Mouse (Mus musculus) liver, embryonic 15.5 days (tissue): ENCODE results near the gene Ddx3x. TPM values are rescaled to one million over a fixed set of nuclear protein-coding genes. Genes with fewer than 3 reads are reported as not detected.
"Not testable (repeated sequence)": the region's sequence is repeated elsewhere in the genome, so short reads cannot be mapped to it uniquely, and the experiment has no call there.

Experiments used
- ATAC-seq: fragments of 200-750 bp; cut with Nextera tagmentation; 2 replicates; pipeline ENCODE4 v1.8.0; 2017; ENCODE audit warnings: moderate number of reproducible peaks, mild to moderate bottlenecking, moderate library complexity; ENCODE audit not compliant: insufficient read depth
- H3K27ac ChIP-seq: fragments of 300-500 bp; sonication (generic); replicated peaks from 2 replicates; pipeline ENCODE4 v1.5.1; 2015; ENCODE audit warnings: mild to moderate bottlenecking, inconsistent platforms
- H3K27me3 ChIP-seq: fragments of 300-500 bp; sonication (generic); 2 replicates; pipeline ENCODE4 v1.6.1; 2015; ENCODE audit warnings: mild to moderate bottlenecking, inconsistent platforms
- H3K36me3 ChIP-seq: fragments of 300-500 bp; sonication (generic); replicated peaks from 2 replicates; pipeline ENCODE4 v1.6.1; 2015; ENCODE audit warnings: moderate library complexity, mild to moderate bottlenecking, inconsistent platforms
- H3K4me1 ChIP-seq: fragments of 300-500 bp; sonication (generic); replicated peaks from 2 replicates; pipeline ENCODE4 v1.6.1; 2015; ENCODE audit warnings: inconsistent platforms
- H3K4me2 ChIP-seq: fragments of 300-500 bp; sonication (generic); 2 replicates; pipeline ENCODE4 v1.6.1; 2015; ENCODE audit warnings: moderate library complexity, mild to moderate bottlenecking, inconsistent platforms
- H3K4me3 ChIP-seq: fragments of 300-500 bp; sonication (generic); replicated peaks from 2 replicates; pipeline ENCODE4 v1.5.1; 2015; ENCODE audit warnings: mild to moderate bottlenecking, inconsistent platforms
- H3K9ac ChIP-seq: fragments of 300-500 bp; sonication (generic); 2 replicates; pipeline ENCODE4 v1.6.1; 2015; ENCODE audit warnings: moderate library complexity, mild to moderate bottlenecking, inconsistent platforms
- H3K9me3 ChIP-seq: fragments of 300-500 bp; sonication (generic); replicated peaks from 2 replicates; pipeline ENCODE4 v1.6.1; 2016; ENCODE audit warnings: inconsistent platforms
- WGBS: fragments of 180-500 bp; shearing (Covaris S2); methylation state at CpG from one replicate; pipeline ENCODE4 v1.1.7; 2015; ENCODE audit warnings: mixed read lengths; ENCODE audit not compliant: insufficient replicate concordance; 5-methylcytosine and 5-hydroxymethylcytosine counted together
- polyA plus RNA-seq: library from polyadenylated mRNA; unstranded; fragments of >200 nt; fragmentation: Nextera tagmentation; extraction: Ambion mirVana; gene quantifications from 2 replicates; pipeline ENCODE4 v1.2.1, GENCODE M21; 2015

Ddx3x gene
- polyA plus RNA-seq, 1 experiment from 2014 or later = 46.0 TPM

DNA sequence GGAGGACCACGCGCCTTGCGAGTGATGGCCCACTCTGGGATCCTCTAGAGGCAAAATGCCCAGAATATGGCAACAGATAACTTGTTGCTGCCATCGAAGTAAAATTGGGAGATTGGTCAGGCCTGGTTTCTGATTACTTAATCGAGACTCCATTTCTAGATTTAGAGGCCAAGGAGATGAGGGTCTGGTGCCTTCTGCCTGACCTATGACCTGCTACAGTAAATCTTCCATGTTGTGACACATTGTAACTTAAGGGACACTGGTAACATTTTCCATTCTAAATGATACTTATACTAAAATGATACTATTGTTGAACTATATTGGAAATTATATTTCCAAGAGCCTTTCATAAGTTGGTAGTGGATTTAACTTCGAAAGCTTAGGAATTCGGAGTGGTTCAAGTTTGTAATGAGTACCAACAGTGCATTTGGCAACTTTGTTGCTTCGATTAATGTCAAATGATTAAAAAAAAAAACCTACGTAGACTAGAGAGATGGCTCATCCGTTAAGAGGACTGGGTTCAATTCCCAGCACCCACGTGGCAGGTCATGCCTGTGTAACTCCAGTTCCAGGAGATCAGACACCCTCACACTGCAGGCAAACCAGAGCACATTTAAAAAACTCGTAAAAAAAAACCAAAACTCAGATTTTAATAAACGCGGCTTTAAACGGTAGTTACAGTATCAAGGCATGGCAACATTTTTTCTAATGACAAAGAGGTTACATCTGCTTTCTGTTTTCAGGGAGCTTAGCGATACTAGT lies 1.5 kb downstream of the Ddx3x start:
- 10% methylated on average over 16 of the region's 16 CpGs for WGBS
- Histone ChIP-seq H3K4me2 (peak overlapping the region; percentile 79), H3K4me1 (peaks cover 11% of the 10 kb centered on the region), H3K27me3 (no peaks in the 10 kb centered on the region), H3K27ac (peak overlapping the region; percentile 92), H3K9ac (peak overlapping the region; percentile 89), H3K36me3 (peaks cover 23% of the 10 kb centered on the region), H3K4me3 (peak overlapping the region; percentile 87), H3K9me3 (no peaks in the 10 kb centered on the region)
- ATAC-seq = no peak

DNA sequence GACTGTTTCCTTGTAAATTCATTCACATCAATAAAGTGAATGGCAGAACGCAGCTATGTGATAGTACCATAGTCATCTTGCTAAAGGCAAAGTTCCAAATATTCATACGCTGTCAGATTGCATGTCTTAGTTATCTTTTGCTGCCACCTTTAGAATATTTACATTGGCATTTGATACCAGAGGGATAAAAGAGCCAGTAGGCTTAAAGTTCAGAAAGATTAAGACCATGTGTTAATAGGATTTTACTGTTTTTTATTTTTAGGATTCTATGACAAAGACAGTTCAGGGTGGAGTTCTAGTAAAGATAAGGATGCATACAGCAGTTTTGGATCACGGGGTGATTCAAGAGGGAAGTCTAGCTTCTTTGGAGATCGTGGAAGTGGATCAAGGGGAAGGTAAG lies 5.0 kb downstream of the Ddx3x start:
- Histone ChIP-seq H3K36me3 (peaks cover 52% of the 10 kb centered on the region), H3K4me2 (no peak overlapping the region)
- no peak for ATAC-seq

DNA sequence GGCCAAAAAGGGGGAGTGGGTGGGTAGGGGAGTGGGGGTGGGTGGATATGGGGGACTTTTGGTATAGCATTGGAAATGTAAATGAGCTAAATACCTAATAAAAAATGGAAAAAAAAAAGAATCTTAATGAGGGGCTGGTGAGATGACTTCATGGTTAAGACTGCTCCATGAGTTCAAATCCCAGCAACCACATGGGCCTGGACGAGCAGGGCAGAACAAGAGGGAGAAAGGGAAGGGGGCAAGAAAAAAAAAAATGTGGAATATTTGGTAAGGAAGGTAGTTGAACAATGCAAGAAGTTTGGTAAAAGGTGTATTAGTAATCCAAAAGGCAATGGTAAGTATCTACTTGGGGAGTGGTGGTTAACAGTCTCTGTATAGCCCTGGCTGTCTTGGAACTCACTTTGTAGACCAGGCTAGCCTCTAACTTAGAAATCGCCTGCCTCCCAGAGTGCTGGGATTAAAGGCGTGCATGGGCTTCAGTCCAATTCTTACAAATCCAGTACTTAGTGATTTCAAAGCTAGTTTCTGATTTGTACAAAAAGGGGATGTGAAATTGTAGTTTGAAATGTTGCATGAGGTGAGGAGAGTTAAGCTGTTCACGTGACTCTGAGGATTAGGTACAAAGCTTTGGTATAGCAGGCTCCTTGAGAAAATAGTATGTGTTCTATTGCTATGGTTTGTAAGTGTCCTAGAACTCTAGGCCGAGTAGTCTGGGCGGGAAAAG lies 13.9 kb downstream of the Ddx3x start:
- no peak for ATAC-seq
- H3K9ac ChIP-seq = no peak overlapping the region
- H3K9me3 ChIP-seq = no peaks in the 10 kb centered on the region
- H3K4me1 ChIP-seq = no peaks in the 10 kb centered on the region
- H3K27ac ChIP-seq = no peak overlapping the region; the same call in 1 of the 2 replicates
- no peak overlapping the region for H3K4me3 ChIP-seq
- H3K4me2 ChIP-seq = no peak overlapping the region
- peaks cover 25% of the 10 kb centered on the region for H3K36me3 ChIP-seq
- WGBS = 44% methylated on average over 6 of the region's 6 CpGs
- H3K27me3 ChIP-seq = no peaks in the 10 kb centered on the region

More for the DNA sequence above, 5.0 kb downstream of the Ddx3x start:
- Histone ChIP-seq H3K4me1 (peaks cover 6% of the 10 kb centered on the region; the same call in 1 of the 2 replicates), H3K9me3 (no peaks in the 10 kb centered on the region), H3K4me3 (no peak overlapping the region), H3K27me3 (no peaks in the 10 kb centered on the region), H3K9ac (no peak overlapping the region), H3K27ac (no peak overlapping the region)
- WGBS = 49% methylated on average over 4 of the region's 4 CpGs

DNA sequence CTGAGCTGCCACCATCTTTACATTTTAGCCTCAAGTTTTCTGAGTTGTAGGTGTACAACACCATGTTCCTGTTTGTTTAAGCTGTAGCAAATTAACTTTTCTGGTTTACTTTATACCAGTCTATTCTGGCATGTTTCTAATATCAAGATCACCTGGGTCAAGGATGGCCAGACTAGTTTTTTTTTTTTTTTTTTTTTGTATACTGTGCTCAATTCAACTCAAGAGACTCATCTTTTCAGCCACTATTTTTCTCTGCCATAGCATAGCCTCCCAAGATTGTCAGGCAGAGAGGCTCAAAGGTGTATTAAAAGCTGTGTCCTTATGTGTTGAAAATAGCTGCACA lies 14.4 kb downstream of the Ddx3x start:
- Histone ChIP-seq H3K4me2 (no peak overlapping the region), H3K4me3 (no peak overlapping the region), H3K36me3 (peaks cover 21% of the 10 kb centered on the region), H3K27me3 (no peaks in the 10 kb centered on the region), H3K9ac (no peak overlapping the region), H3K4me1 (no peaks in the 10 kb centered on the region), H3K9me3 (no peaks in the 10 kb centered on the region), H3K27ac (no peak overlapping the region)
- ATAC-seq = no peak

- not testable (repeated sequence) for H3K4me2 ChIP-seq, H3K9me3 ChIP-seq, H3K27me3 ChIP-seq, H3K4me3 ChIP-seq, H3K4me1 ChIP-seq, ATAC-seq, H3K27ac ChIP-seq, H3K9ac ChIP-seq
- WGBS = 40% methylated on average over 4 of the region's 4 CpGs
- peaks cover 12% of the 10 kb centered on the region for H3K36me3 ChIP-seq
These were observed 15.5 kb downstream of the Ddx3x start for GRCm38 (mm10) chrX:13296241-13296640.

DNA sequence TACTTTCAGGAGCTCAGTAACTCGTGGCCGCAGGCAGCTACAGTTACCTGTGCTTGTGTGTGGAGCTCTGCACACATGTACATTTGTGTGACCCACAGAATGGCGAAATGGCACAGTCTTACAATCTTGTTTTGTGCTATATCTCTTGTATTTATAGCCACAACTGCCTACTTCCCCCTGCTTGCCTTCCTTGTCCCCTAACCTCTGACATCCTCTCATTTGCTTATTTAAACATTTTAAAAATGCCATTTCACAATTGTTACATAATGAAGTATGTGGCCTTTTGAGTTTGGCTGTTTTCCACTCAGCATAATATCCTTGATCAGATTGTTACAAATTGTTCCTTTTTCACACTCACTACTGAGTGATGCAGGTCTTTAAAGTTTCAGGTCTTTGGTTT lies 25.4 kb downstream of the Ddx3x start:
- Histone ChIP-seq H3K27ac (no peak overlapping the region), H3K4me1 (no peaks in the 10 kb centered on the region), H3K27me3 (no peaks in the 10 kb centered on the region; the same call in 1 of the 2 replicates), H3K4me3 (no peak overlapping the region), H3K9ac (no peak overlapping the region), H3K36me3 (no peaks in the 10 kb centered on the region), H3K9me3 (no peaks in the 10 kb centered on the region), H3K4me2 (no peak overlapping the region)
- WGBS = 61% methylated on average over 3 of the region's 3 CpGs
- ATAC-seq = no peak

DNA sequence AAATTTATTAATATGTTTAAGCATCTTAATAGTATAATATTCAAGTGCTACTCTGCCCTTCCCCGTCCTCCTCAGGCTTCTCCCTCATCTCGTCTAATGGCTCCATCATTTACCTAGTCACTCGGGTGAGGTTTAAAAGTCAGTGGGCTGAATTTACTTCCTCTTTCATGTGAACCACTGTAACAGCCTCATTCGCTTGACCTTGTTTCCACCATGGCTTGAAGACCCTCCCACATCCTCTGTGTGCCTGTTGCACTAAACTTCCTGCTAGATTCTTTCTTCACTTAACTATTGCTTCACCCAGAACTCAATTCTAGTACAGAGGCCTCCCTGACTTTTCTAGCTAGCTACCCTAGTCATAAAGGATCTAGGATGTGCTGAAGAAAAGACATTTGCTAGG lies 30.6 kb downstream of the Ddx3x start:
- no peak overlapping the region for H3K4me3 ChIP-seq
- H3K4me1 ChIP-seq = no peaks in the 10 kb centered on the region
- WGBS = 26% methylated on average over 4 of the region's 4 CpGs
- no peak overlapping the region for H3K4me2 ChIP-seq
- no peak overlapping the region for H3K9ac ChIP-seq
- H3K27ac ChIP-seq = no peak overlapping the region
- no peak for ATAC-seq
- no peaks in the 10 kb centered on the region for H3K27me3 ChIP-seq
- no peaks in the 10 kb centered on the region for H3K9me3 ChIP-seq
- no peaks in the 10 kb centered on the region for H3K36me3 ChIP-seq

GRCm38 (mm10) chrX:13329611-13330010 lies 48.8 kb downstream of the Ddx3x start:
- H3K4me2 ChIP-seq = no peak overlapping the region
- 60% methylated on average over 7 of the region's 7 CpGs for WGBS

More at GRCm38 (mm10) chrX:13329611-13330010, 48.8 kb downstream of the Ddx3x start:
- Histone ChIP-seq H3K36me3 (no peaks in the 10 kb centered on the region), H3K4me1 (no peaks in the 10 kb centered on the region), H3K9ac (no peak overlapping the region), H3K4me3 (no peak overlapping the region), H3K27ac (no peak overlapping the region), H3K27me3 (no peaks in the 10 kb centered on the region), H3K9me3 (no peaks in the 10 kb centered on the region)
- no peak for ATAC-seq

Other genes with a start within 250 kb of the Ddx3x start
- gene Usp9x, start 209.5 kb upstream of the Ddx3x start, polyA plus RNA-seq = 9.6 and 9.8 TPM in 2 replicates
- not detected in 2 replicates for gene Nyx, start 185.1 kb downstream of the Ddx3x start, polyA plus RNA-seq